In genomic region chr2:173084871-173085270, GRCm38 (mm10) we compare ENCODE assay signal across 18 mouse cellular contexts. TPM values are rescaled to one million over a fixed set of nuclear protein-coding genes. Genes with fewer than 3 reads are reported as not detected.
"Had no signal": no experiment of that assay in that cellular context is flagged by ENCODE, and none has a peak within 500 bp of the region (broad histone marks: within the 10 kb centered on the region; RNA-seq: fewer than 3 reads in every experiment).

No protein-coding gene starts in this region.

- H3K27ac ChIP-seq: kidney, postnatal 0 days; limb, embryonic 12.5 days; liver, embryonic 14.5 days; midbrain, embryonic 13.5 days; neural tube, embryonic 13.5 days; stomach, postnatal 0 days had no signal

- H3K9ac ChIP-seq: limb, embryonic 12.5 days; liver, embryonic 14.5 days; midbrain, embryonic 13.5 days; neural tube, embryonic 13.5 days had no signal

- H3K4me2 ChIP-seq: limb, embryonic 12.5 days; midbrain, embryonic 13.5 days; neural tube, embryonic 13.5 days had no signal

- DNase-seq: kidney, adult 11 months; kidney, adult 9 months; kidney, postnatal 36 days; layer of hippocampus, adult 9-11 months; layer of hippocampus, postnatal 36 days; lung, adult 2 months; lung, postnatal 36 days; retina, postnatal 1 day had no signal

- H3K36me3 ChIP-seq: limb, embryonic 12.5 days; midbrain, embryonic 13.5 days; neural tube, embryonic 13.5 days had no signal

- ATAC-seq: lung, postnatal 0 days; midbrain, embryonic 13.5 days had no signal

- H3K4me3 ChIP-seq: limb, embryonic 12.5 days; midbrain, embryonic 13.5 days; neural tube, embryonic 13.5 days had no signal

- H3K9me3 ChIP-seq: limb, embryonic 12.5 days; midbrain, embryonic 13.5 days; neural tube, embryonic 13.5 days had no signal

- H3K4me1 ChIP-seq: midbrain, embryonic 13.5 days had no signal

- H3K27me3 ChIP-seq: limb, embryonic 12.5 days; neural tube, embryonic 13.5 days had no signal

RNA-seq across cellular contexts. Expression of gene Ctcfl, which starts 34.5 kb away (rescaled TPM):
- total RNA-seq: layer of hippocampus, adult 18-20 months; layer of hippocampus, postnatal 36 days; megakaryocyte progenitor cell, adult 5-6 weeks; midbrain, postnatal 0 days had no signal
- polyA plus RNA-seq: kidney, postnatal 0 days; lung, adult 2 months; lung, postnatal 0 days; midbrain, postnatal 0 days; stomach, postnatal 0 days had no signal
